Comparison of ENCODE assay signal across 12 mouse cellular contexts in the genomic region with DNA sequence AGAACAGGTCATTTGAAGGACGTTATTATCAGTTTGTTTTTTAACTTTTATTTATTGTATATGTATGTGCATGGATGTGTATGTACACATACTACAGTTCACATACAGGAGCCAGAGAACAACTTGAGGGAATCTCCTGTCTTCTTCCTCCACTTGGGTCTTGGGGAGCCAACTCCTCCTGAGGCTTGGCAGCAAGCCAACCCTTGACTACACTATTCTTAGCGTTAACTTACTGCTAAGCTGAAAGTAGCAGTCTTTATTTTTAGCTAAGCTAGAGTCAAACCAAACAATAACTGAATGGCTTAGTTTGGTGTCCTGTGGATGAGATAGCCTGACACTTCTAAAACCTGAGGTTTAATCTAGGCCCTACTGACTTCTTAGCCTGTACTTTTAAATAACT.
DNase-seq lines count a peak whose midpoint lies in the region; ATAC-seq lines count a peak whose summit lies in the region.
"Had no signal": no experiment of that assay in that cellular context is flagged by ENCODE, and none has a peak within 500 bp of the region (broad histone marks: within the 10 kb centered on the region; RNA-seq: fewer than 3 reads in every experiment).

No protein-coding gene starts in this region.

- ATAC-seq in kidney, embryonic 16.5 days (ENCODE audit: low FRiP score, low TSS enrichment), result no peak
- ATAC-seq: forebrain, embryonic 13.5 days; midbrain, embryonic 16.5 days had no signal

- no peak overlapping the region for H3K27ac ChIP-seq in kidney, embryonic 16.5 days (ENCODE audit: low read length)
- H3K27ac ChIP-seq: forebrain, embryonic 13.5 days; limb, embryonic 13.5 days had no signal

- intact Hi-C loops in left cerebral cortex, postnatal 25 days (cut with DNase I), result no loop called here

- no peak overlapping the region for H3K4me2 ChIP-seq in kidney, embryonic 16.5 days (replicated peaks; ENCODE audit: low read depth, low read length)
- H3K4me2 ChIP-seq: forebrain, embryonic 13.5 days; limb, embryonic 13.5 days had no signal

- no peaks in the 10 kb centered on the region for H3K27me3 ChIP-seq in kidney, embryonic 16.5 days (ENCODE audit: insufficient read depth, low read length)
- H3K27me3 ChIP-seq: forebrain, embryonic 13.5 days; limb, embryonic 13.5 days had no signal

- peak; percentile 43 for DNase-seq in adrenal gland, postnatal 10 days
- DNase-seq in adrenal gland, adult 8-10 months, result no peak
- peak; percentile 68 for DNase-seq in kidney, postnatal 10 days
- peak; percentile 37 for DNase-seq in heart, adult 8-10 months (ENCODE audit: low spot score)
- peak; percentile 31 to 64 for DNase-seq in left cerebral cortex, postnatal 25 days (ENCODE audit: low spot score in 2 of 2)
- no peak for DNase-seq in ovary, postnatal 14 days (ENCODE audit: low spot score)
- DNase-seq in cerebellum, postnatal 4 days (ENCODE audit: low spot score in 2 of 2), result no peak
- DNase-seq: spleen, adult 18-20 months had no signal

- no peak overlapping the region for H3K4me3 ChIP-seq in kidney, embryonic 16.5 days (ENCODE audit: low read length)
- H3K4me3 ChIP-seq: forebrain, embryonic 13.5 days; limb, embryonic 13.5 days had no signal

- 0 out of 2 replicates have a peak, but pooled peaks cover 4% of the 10 kb centered on the region for H3K4me1 ChIP-seq in kidney, embryonic 16.5 days (ENCODE audit: insufficient read depth, low read length)
- H3K4me1 ChIP-seq: forebrain, embryonic 13.5 days had no signal

- H3K9me3 ChIP-seq in kidney, embryonic 16.5 days (ENCODE audit: low read length), result no peaks in the 10 kb centered on the region
- H3K9me3 ChIP-seq: forebrain, embryonic 13.5 days; limb, embryonic 13.5 days had no signal

- no peaks in the 10 kb centered on the region for H3K36me3 ChIP-seq in kidney, embryonic 16.5 days (ENCODE audit: insufficient read depth, low read length)

- 47% methylated on average over 2 of the region's 2 CpGs for WGBS in kidney, embryonic 16.5 days

- no peak overlapping the region for H3K9ac ChIP-seq in kidney, embryonic 16.5 days (replicated peaks; ENCODE audit: low read length)
- H3K9ac ChIP-seq: forebrain, embryonic 13.5 days; limb, embryonic 13.5 days had no signal

Comparison
In these comparisons a context has a peak if more than half of its experiments do, and no peak if none do; other contexts are left out.
1. DNase-seq: peak in adrenal gland, postnatal 10 days (single experiment), kidney, postnatal 10 days (single experiment), heart, adult 8-10 months (single experiment) and left cerebral cortex, postnatal 25 days (2 of 2); none in adrenal gland, adult 8-10 months (single experiment), ovary, postnatal 14 days (single experiment) and cerebellum, postnatal 4 days (0 of 2).